Mouse (Mus musculus): ENCODE results near the gene Tsr1. TPM values are rescaled to one million over a fixed set of nuclear protein-coding genes. Genes with fewer than 3 reads are reported as not detected.

Gene Tsr1
- polyA plus RNA-seq, 1 experiment from 2014 or later, result 42.0 TPM

- no peak for ATAC-seq (ENCODE audit: borderline replicate concordance, extremely low read depth, low FRiP score, low TSS enrichment)
- WGBS, result 55% methylated on average over 4 of the region's 4 CpGs
These were observed 27.3 kb upstream of the Tsr1 start for GRCm38 (mm10) chr11:74870544-74870943.

GRCm38 (mm10) chr11:74870991-74871622 lies 26.8 kb upstream of the Tsr1 start:
- no peak overlapping the region for H3K27ac ChIP-seq
- no peak for ATAC-seq (ENCODE audit: borderline replicate concordance, extremely low read depth, low FRiP score, low TSS enrichment)
- H3K9me3 ChIP-seq, result no peaks in the 10 kb centered on the region
- peaks cover 8% of the 10 kb centered on the region; the same call in 1 of the 2 replicates for H3K4me1 ChIP-seq
- WGBS, result 30% methylated on average over 12 of the region's 12 CpGs
- H3K4me2 ChIP-seq, result no peak overlapping the region
- no peak overlapping the region for H3K4me3 ChIP-seq
- H3K9ac ChIP-seq, result no peak overlapping the region
- H3K27me3 ChIP-seq, result no peaks in the 10 kb centered on the region
- H3K36me3 ChIP-seq, result no peaks in the 10 kb centered on the region

More at GRCm38 (mm10) chr11:74870544-74870943, 27.3 kb upstream of the Tsr1 start:
- Histone ChIP-seq H3K27ac (no peak overlapping the region), H3K9me3 (no peaks in the 10 kb centered on the region), H3K4me3 (no peak overlapping the region), H3K4me1 (peaks cover 8% of the 10 kb centered on the region; the same call in 1 of the 2 replicates), H3K4me2 (no peak overlapping the region), H3K36me3 (no peaks in the 10 kb centered on the region), H3K9ac (no peak overlapping the region), H3K27me3 (no peaks in the 10 kb centered on the region)

- H3K27ac ChIP-seq, result no peak overlapping the region
- H3K9me3 ChIP-seq, result no peaks in the 10 kb centered on the region
- H3K9ac ChIP-seq, result no peak overlapping the region
- 68% methylated on average over 3 of the region's 3 CpGs for WGBS
- no peak overlapping the region for H3K4me3 ChIP-seq
- no peak for ATAC-seq (ENCODE audit: borderline replicate concordance, extremely low read depth, low FRiP score, low TSS enrichment)
- H3K36me3 ChIP-seq, result no peaks in the 10 kb centered on the region
- H3K27me3 ChIP-seq, result no peaks in the 10 kb centered on the region
- peaks cover 14% of the 10 kb centered on the region; the same call in 1 of the 2 replicates for H3K4me1 ChIP-seq
- no peak overlapping the region for H3K4me2 ChIP-seq
These were observed 23.2 kb upstream of the Tsr1 start for GRCm38 (mm10) chr11:74874630-74875029.

- Histone ChIP-seq H3K4me1 (peaks cover 11% of the 10 kb centered on the region), H3K27ac (no peak overlapping the region), H3K4me2 (peak overlapping the region; percentile 18; the same call in 1 of the 2 replicates), H3K4me3 (no peak overlapping the region), H3K9me3 (no peaks in the 10 kb centered on the region), H3K9ac (no peak overlapping the region), H3K36me3 (no peaks in the 10 kb centered on the region), H3K27me3 (no peaks in the 10 kb centered on the region)
- WGBS, result 7% methylated on average over 9 of the region's 9 CpGs
- peak; percentile 64; the same call in 1 of the 2 replicates for ATAC-seq (ENCODE audit: borderline replicate concordance, extremely low read depth, low FRiP score, low TSS enrichment)
These were observed 21.1 kb upstream of the Tsr1 start for GRCm38 (mm10) chr11:74876801-74877200.

- WGBS, result 77% methylated on average over 9 of the region's 9 CpGs
- Histone ChIP-seq H3K36me3 (no peaks in the 10 kb centered on the region), H3K27ac (no peak overlapping the region), H3K4me1 (peaks cover 16% of the 10 kb centered on the region), H3K9ac (no peak overlapping the region), H3K4me2 (no peak overlapping the region), H3K4me3 (no peak overlapping the region), H3K9me3 (no peaks in the 10 kb centered on the region), H3K27me3 (no peaks in the 10 kb centered on the region)
- ATAC-seq (ENCODE audit: borderline replicate concordance, extremely low read depth, low FRiP score, low TSS enrichment), result no peak
These were observed 16.9 kb upstream of the Tsr1 start for GRCm38 (mm10) chr11:74880999-74881398.

GRCm38 (mm10) chr11:74881979-74882378 lies 15.9 kb upstream of the Tsr1 start:
- no peak overlapping the region for H3K27ac ChIP-seq
- H3K4me3 ChIP-seq, result no peak overlapping the region
- H3K4me2 ChIP-seq, result no peak overlapping the region; the same call in 1 of the 2 replicates
- no peak for ATAC-seq (ENCODE audit: borderline replicate concordance, extremely low read depth, low FRiP score, low TSS enrichment)
- peaks cover 10% of the 10 kb centered on the region for H3K4me1 ChIP-seq
- no peaks in the 10 kb centered on the region for H3K36me3 ChIP-seq
- H3K27me3 ChIP-seq, result no peaks in the 10 kb centered on the region
- no peak overlapping the region for H3K9ac ChIP-seq
- 47% methylated on average over 14 of the region's 14 CpGs for WGBS
- no peaks in the 10 kb centered on the region for H3K9me3 ChIP-seq

GRCm38 (mm10) chr11:74883098-74883497 lies 14.8 kb upstream of the Tsr1 start:
- peaks cover 9% of the 10 kb centered on the region for H3K4me1 ChIP-seq
- ATAC-seq (ENCODE audit: borderline replicate concordance, extremely low read depth, low FRiP score, low TSS enrichment), result no peak
- no peak overlapping the region for H3K4me2 ChIP-seq
- WGBS, result 90% methylated on average over 10 of the region's 10 CpGs
- H3K27me3 ChIP-seq, result no peaks in the 10 kb centered on the region
- no peak overlapping the region for H3K4me3 ChIP-seq
- H3K9me3 ChIP-seq, result no peaks in the 10 kb centered on the region
- H3K36me3 ChIP-seq, result no peaks in the 10 kb centered on the region
- H3K9ac ChIP-seq, result no peak overlapping the region
- H3K27ac ChIP-seq, result no peak overlapping the region

GRCm38 (mm10) chr11:74894619-74895018 lies 3.3 kb upstream of the Tsr1 start:
- H3K4me2 ChIP-seq, result no peak overlapping the region
- no peaks in the 10 kb centered on the region for H3K27me3 ChIP-seq
- H3K9ac ChIP-seq, result no peak overlapping the region
- no peak for ATAC-seq (ENCODE audit: borderline replicate concordance, extremely low read depth, low FRiP score, low TSS enrichment)
- H3K27ac ChIP-seq, result no peak overlapping the region
- 59% methylated on average over 4 of the region's 4 CpGs for WGBS
- no peak overlapping the region for H3K4me3 ChIP-seq
- H3K4me1 ChIP-seq, result peaks cover 10% of the 10 kb centered on the region; the same call in 1 of the 2 replicates
- H3K9me3 ChIP-seq, result no peaks in the 10 kb centered on the region
- H3K36me3 ChIP-seq, result peaks cover 4% of the 10 kb centered on the region; the same call in 1 of the 2 replicates

GRCm38 (mm10) chr11:74895980-74896900 lies 1.6 kb upstream of the Tsr1 start:
- Histone ChIP-seq H3K9me3 (no peaks in the 10 kb centered on the region), H3K36me3 (peaks cover 20% of the 10 kb centered on the region), H3K4me3 (peak overlapping the region; percentile 91), H3K27me3 (no peaks in the 10 kb centered on the region), H3K4me1 (peaks cover 14% of the 10 kb centered on the region; the same call in 1 of the 2 replicates), H3K27ac (peak overlapping the region; percentile 85), H3K9ac (peak overlapping the region; percentile 74), H3K4me2 (peak overlapping the region; percentile 96)
- under 1% methylated on average over 52 of the region's 55 CpGs for WGBS
- peak; percentile 66 for ATAC-seq (ENCODE audit: borderline replicate concordance, extremely low read depth, low FRiP score, low TSS enrichment)

GRCm38 (mm10) chr11:74896901-74897677 lies 782 bp upstream of the Tsr1 start, which contains the start of gene Sgsm2:
Gene Sgsm2, minus strand, starts transcription at chr11:74897060.
- Histone ChIP-seq H3K36me3 (peaks cover 28% of the 10 kb centered on the region), H3K4me2 (peak within 1 kb of the TSS; percentile 96), H3K27ac (peak within 1 kb of the TSS; percentile 85), H3K27me3 (no peaks in the 10 kb centered on the region), H3K4me3 (peak within 1 kb of the TSS; percentile 91), H3K4me1 (peaks cover 14% of the 10 kb centered on the region; the same call in 1 of the 2 replicates), H3K9ac (peak within 1 kb of the TSS; percentile 74), H3K9me3 (no peaks in the 10 kb centered on the region)
- under 1% methylated on average over 72 of the region's 74 CpGs for WGBS
- ATAC-seq (ENCODE audit: borderline replicate concordance, extremely low read depth, low FRiP score, low TSS enrichment), result peak; percentile 78

GRCm38 (mm10) chr11:74898517-74898827 lies 601 bp downstream of the Tsr1 start:
- H3K4me2 ChIP-seq, result peak overlapping the region; percentile 96
- peaks cover 42% of the 10 kb centered on the region for H3K36me3 ChIP-seq
- H3K9ac ChIP-seq, result peak overlapping the region; percentile 74
- peaks cover 14% of the 10 kb centered on the region; the same call in 1 of the 2 replicates for H3K4me1 ChIP-seq
- under 1% methylated on average over 7 of the region's 7 CpGs for WGBS
- H3K27me3 ChIP-seq, result no peaks in the 10 kb centered on the region
- no peaks in the 10 kb centered on the region for H3K9me3 ChIP-seq
- H3K4me3 ChIP-seq, result peak overlapping the region; percentile 91
- H3K27ac ChIP-seq, result no peak overlapping the region
- ATAC-seq (ENCODE audit: borderline replicate concordance, extremely low read depth, low FRiP score, low TSS enrichment), result no peak

All from lung, embryonic 15.5 days (tissue).